Mouse (Mus musculus): ENCODE results near the gene Defb35.

- no peak for TF ChIP-seq CTCF (IDR thresholded peaks at IDR 0.05; ENCODE audit: low read depth, low read length)
- TF ChIP-seq POLR2A (IDR thresholded peaks at IDR 0.05; ENCODE audit: borderline replicate concordance, low read depth, low read length), result no peak
Measured at GRCm38 (mm10) chr8:21915625-21916024, 22.5 kb upstream of the Defb35 start.

All from bone marrow macrophage, adult 2 months (primary cell).